Mouse (Mus musculus): Measurements from ENCODE around the gene Ifitm2.
A peak's percentile ranks its signal among the peaks of the same experiment; 100 is the strongest.
"Not testable (repeated sequence)": the region's sequence is repeated elsewhere in the genome, so short reads cannot be mapped to it uniquely, and the experiment has no call there.

Gene Ifitm2

GRCm38 (mm10) chr7:140955758-140956555 lies at the start of gene Ifitm2, which contains the start of gene Gm45717:
Ifitm2 (minus strand) TSS chr7:140955987.
Gm45717 (minus strand) TSS chr7:140955937.
- DNase-seq (ENCODE audit: low spot score), result peak; percentile 73

GRCm38 (mm10) chr7:141003248-141004010 lies 47.6 kb upstream of the Ifitm2 start:
- DNase-seq (ENCODE audit: low spot score), result no peak

DNA sequence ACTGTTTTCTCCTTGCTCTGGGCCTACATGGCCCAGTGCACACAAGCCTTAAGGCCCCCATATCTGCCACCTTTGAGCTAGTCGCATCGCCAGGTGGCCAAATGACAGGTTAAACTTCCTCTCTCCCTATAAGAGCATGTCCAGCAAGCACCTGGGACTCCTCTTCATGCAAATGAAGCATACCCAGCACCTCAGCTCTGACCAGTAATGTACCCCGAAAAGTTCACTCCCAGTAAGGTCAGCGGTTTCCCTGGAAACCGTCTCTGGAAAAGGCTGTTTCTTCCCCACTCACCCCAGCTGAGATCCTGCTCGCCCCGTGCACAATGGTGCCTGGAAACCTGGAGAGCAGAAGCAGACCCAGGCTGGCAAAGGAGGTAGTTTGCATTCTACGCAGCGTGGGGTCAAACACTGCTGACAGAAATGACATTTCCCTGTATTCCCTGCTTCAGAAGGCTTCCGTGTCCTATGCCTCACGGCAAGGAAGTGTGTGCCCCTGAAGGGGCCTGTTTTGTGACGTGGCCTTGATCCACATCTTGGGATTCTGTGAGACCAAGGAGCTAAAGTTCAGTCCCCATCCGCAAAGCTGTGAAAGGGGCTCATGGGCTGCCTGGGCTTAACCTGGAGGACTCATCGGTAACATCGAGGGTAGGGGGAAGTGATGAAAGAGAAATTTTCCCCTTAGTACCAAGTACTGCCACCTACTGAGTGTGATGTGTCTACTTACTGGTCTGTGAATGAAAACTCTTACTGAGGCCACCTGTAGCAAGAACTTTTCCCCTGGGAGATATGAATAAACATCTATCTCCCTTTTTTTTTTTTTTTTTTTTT lies 45.3 kb upstream of the Ifitm2 start:
- DNase-seq (ENCODE audit: low spot score), result no peak

DNA sequence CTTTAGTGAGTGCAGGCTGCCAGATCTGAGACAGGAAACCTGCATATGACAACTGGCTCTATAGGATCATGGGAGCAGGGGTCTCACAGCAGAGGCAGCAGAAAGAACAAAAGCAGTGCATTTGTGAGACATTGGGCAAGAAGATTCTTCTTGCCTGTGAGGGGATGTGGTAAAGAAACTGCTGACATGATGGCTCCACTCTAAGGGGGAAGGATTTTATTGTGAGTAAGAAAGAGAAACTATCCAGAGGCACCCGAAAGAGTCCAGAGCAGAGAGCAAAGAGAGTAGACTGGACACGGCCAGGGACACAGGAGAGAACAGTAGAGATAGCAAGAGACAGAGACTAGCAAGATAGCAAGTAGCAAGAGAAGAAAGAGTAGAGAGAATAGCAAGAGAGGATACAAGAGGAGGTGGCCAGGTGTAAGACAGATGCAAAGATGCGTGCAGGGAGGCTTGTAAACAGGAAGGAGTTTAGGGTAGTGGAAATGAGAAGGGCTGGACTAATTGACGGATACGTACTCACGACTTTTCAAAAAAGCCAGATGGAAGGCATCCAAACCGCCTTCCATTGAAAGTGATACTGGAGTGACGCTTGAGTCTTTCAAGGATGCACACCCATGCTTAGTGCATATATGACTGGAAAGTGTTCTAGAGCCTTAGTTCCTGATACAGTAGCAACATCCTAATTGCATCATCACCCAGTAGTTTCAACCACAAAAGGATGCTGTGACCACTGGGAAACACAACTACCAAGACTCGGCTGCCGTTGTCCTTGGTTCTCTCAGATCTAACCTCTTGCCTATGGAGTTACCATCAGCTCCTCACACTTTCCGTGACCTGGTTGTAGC lies 43.3 kb upstream of the Ifitm2 start:
- no peak for DNase-seq (ENCODE audit: low spot score)

- DNase-seq (ENCODE audit: low spot score), result no peak
Observed at GRCm38 (mm10) chr7:140997817-140998216, 42.0 kb upstream of the Ifitm2 start.

GRCm38 (mm10) chr7:140991117-140991689 lies 35.4 kb upstream of the Ifitm2 start:
- DNase-seq (ENCODE audit: low spot score), result no peak

- DNase-seq (ENCODE audit: low spot score), result no peak
Observed at GRCm38 (mm10) chr7:140990622-140991021, 34.8 kb upstream of the Ifitm2 start.

DNA sequence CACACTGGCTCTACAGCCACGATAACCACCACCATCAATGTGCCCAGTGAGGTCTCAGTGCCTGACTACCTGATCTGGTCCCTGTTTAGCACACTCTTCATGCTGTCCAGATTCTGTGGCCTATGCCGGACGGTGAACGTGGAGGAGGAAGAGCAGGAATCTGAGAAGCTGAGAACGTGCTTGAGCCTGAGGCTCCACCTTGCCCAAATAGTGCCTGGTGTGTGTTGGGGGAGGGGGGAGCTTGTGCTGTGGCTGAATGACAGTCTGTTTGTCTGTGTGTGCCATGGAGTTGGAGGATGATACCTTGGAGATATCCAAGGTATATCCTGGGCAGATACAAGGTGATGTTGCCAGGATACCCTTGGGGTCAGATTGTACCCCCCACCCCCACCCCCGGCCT lies 34.4 kb upstream of the Ifitm2 start:
- no peak for DNase-seq (ENCODE audit: low spot score)

DNA sequence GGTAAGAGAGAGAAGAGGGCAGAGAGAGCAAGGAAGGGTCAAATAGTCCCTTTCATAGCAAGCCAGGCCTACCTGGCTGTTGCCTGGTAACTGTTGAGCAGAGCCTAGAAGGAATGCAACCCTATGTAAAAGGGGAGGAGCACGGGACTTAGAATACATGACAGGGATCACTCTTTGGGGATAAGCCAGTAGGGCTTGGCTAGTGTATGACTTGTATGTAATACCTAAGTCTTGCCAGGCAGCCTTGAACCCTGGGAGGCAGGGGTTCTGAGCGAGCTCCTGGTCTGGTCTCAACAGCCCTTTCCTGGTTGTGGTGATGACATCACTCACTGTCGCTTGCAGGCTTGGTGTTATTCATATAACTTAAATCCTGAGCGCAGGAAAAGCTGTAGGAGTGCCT lies 33.2 kb upstream of the Ifitm2 start:
- DNase-seq (ENCODE audit: low spot score), result no peak

GRCm38 (mm10) chr7:140987182-140988138 lies 31.7 kb upstream of the Ifitm2 start:
- DNase-seq (ENCODE audit: low spot score), result no peak

DNA sequence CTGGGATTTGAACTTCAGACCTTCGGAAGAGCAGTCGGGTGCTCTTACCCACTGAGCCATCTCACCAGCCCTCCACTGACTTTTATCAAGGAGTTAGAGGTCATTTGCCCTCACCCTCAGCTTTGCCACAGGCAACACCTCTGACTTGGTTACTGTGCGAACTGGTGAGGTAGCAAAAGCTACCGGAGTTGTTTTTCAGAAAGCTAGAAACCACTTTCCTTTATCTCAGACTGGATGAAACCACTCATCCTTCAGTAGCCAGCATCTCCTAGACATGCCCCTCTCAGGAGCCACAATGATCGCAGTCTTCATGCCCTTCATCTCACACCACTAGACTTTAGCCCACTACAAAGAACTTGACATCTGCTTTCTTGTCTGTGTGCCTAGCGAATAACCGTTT lies 27.2 kb upstream of the Ifitm2 start:
- DNase-seq (ENCODE audit: low spot score), result no peak

- no peak for DNase-seq (ENCODE audit: low spot score)
Observed at GRCm38 (mm10) chr7:140981704-140982103, 25.9 kb upstream of the Ifitm2 start.

DNA sequence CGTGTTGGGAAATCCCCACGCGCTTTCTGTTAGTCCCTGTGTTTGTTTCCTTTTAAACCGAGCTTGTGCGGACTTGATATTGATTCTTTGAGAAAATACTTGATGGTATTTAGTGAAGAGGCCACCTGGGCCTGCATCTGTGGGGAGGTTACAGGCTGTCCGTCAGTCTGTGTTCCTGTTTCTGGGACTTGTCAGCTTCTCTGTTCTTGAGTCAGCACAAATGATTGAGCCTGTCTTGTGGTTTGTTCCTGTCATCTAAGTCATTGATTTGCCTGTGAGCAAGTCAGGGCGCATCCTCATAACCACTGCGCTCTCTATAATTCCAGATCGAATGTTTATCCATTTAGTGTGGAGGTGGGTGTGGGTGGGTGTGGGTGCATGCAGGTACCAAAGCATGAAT lies 20.9 kb upstream of the Ifitm2 start:
- DNase-seq (ENCODE audit: low spot score), result not testable (repeated sequence)

DNA sequence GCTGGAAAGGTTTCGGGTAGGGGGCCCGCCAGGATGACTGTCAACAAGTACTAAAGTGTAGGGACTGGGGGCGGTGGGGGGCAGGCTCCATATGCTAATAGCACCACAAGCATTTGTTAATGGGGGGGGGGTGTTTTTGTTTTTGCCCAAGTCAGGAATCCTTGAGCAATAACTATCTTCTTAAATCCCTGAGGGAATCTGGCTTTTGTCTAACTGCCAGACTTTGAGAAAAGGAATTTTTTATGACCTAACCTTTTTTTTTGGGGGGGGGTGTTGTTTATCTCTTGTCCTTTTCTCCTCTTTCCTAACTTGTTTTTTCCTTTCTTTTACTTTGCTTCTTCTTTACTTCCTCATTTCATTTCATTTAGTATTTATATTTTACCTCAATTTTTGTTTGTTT lies 19.7 kb upstream of the Ifitm2 start:
- no peak for DNase-seq (ENCODE audit: low spot score)

DNA sequence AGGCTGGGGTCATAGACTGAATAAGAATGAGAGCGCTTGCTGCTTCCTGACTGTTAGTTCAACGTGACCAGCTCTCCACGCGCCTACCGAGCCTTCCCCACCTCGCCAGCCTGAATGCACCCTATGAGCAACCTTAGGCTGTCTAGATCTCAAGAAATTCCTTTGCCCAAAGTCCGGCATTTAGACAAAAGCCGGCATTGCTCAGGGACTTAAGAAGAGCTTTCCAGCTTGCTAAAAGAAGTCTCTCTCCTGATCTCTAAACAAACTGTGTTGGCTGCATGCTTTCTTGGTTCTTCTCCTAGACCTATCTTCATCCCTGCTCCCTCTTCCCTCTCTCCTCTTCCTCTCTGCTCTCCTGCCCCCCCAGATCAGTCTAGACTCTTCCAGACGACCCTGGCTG lies 19.2 kb upstream of the Ifitm2 start:
- DNase-seq (ENCODE audit: low spot score), result no peak

DNA sequence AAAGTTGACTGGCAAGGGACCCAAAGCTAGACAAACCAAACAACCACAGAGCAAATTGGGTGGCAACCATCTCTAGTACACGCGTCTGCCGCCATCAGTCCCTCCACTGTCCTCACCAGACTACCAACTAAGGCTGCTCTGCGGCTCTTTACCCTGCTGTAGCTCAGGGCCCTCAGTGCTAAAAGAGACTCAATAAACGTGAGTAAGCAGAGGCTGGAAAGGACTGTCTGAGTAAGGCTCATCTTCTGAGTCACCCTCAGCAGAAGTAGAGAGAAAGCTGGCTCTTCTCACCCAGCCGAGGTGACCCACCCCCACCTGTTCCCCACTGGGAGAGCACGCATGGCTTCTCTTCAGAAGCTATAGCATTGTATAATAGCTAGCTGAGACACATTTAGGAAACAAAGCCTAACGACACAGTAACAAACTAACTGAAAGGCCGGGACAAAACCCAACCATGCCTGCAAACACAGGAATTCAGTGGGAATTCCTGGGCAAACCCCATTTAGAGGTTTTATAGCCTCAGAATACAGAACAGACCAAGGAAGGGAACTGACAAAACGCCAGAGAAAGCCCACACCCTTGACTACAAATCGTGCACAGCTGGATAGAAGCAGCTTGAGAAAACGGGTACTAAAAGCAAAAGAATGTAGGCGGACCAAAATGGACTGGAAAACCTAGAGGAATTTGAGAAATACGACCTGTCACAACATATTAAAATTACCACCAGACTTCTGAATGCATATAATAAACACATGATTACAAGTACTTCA lies 17.8 kb upstream of the Ifitm2 start:
- DNase-seq (ENCODE audit: low spot score), result no peak

DNA sequence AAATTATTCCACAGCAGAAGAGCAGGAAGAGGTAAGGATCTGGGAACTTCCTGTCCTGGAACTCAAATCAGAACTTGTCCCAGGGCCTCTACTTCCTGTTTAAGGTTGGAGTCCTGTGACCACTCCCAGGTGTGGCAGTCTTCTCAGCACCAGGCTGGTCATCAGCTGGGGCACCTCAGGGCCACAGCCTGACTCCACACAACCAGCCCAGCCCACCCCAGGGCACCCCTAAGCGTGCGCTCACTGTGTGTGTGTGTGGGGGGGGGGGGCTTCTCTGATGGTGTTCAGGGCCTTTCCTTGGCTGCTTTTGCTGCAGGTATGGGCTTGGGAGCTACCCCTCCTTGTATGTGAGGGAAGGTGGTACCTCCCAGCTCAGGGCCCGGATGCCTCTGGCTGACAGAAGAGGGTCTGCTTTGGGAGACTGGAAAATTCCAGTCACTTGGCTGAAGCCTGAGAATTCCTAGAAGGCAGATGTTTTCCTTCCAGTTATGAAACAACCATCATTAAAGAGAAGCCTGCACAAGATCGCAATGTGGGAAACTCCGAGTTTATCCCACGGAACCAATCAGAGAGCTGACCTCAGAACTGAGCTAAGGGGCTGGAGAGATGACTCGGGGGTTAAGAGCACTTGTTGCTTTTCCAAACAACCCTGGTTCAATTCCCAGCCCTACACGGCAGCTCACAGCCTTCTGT lies 15.8 kb upstream of the Ifitm2 start:
- DNase-seq (ENCODE audit: low spot score), result no peak

- DNase-seq (ENCODE audit: low spot score), result no peak
Observed at GRCm38 (mm10) chr7:140970931-140971330, 15.1 kb upstream of the Ifitm2 start.

GRCm38 (mm10) chr7:140968710-140969109 lies 12.9 kb upstream of the Ifitm2 start:
- not testable (repeated sequence) for DNase-seq (ENCODE audit: low spot score)
